Mouse (Mus musculus) retina, embryonic 14.5 days (tissue): Measurements from ENCODE around the gene Msantd2.

Experiments used
- DNase-seq: peaks from one replicate; pipeline ENCODE4 v3.0.0-alpha.2; 2015; ENCODE audit warnings: low spot score

Gene Msantd2

DNA sequence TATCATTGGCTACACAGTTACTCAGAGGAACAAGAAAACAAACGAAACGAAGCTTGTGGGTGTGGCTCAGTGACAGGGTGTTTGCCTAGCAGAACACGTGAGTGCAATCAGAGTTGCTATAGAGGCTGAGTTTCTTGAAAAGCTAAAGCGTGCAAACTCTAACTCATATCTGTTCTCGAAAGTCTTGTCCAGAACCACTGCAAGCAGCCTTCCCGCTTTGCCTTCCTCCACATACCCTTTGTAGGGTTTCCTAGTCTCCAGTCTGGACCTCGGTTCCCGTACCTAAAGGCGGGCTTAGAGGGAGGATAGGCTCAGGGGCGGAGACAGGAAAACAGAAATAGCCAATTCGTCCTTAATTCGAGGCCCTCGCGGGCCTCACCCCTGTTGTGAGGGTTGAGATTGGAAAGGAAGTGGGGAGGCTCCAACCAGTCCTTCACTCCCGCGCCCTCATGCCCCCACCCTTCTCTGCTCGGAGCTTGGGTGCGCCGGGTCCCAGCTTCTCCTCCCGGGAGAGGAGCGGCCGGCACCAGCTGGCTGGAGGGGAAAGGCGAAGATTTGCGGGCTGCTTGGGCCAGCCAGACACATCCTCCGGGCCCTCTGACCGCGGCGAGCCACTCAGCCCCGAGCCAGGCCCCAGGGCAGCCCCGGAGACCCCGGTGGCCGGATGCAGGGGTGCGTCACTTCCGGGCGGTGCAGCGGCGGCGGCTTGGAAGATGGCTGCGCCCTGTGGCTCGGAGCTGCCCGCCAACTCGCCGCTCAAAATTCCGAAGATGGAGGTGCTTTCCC is at the start of gene Msantd2:
Gene Msantd2, plus strand, starts transcription at position 709 of the 786 bp plus-strand sequence.
- peak; percentile 89 for DNase-seq

DNA sequence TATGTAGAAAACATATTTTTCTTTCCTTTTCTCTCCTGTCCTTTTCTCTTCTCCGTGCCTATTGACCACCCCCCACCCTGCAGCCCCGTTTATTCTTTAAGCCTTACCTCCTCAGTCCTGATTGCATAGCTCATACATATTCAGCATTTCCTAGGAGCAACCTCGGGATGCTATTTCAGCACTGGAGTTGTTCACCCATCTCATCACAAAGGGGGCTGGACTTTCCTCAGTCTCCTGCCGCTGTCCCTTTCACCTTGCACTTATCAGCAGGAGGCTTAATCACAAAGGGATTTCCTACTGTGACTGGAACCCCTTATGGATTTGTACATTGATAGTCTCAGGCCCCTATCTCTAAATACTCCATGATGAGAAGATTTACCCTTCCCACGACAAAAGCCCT is 36.7 kb upstream of the Msantd2 start:
- DNase-seq: no peak

DNA sequence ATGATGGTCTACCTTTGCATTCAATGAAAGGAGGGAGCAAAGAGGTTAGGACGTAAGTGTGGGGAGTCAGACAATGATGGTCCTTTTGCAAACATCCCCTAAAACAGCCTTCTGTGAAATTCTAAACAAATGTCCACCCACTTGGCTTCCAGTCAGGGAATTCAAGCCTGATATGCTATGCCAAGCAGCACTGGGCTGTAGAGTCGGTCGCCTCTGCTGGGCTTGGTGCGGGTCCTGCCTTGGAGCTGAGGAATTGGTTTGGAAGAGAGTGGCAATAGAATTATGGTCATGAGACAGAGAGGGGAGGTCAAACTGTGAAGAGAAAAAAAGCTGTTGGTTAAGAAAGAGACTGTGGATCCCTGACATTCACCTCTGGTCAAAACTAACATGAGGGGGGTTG is 35.8 kb upstream of the Msantd2 start:
- no peak for DNase-seq

DNA sequence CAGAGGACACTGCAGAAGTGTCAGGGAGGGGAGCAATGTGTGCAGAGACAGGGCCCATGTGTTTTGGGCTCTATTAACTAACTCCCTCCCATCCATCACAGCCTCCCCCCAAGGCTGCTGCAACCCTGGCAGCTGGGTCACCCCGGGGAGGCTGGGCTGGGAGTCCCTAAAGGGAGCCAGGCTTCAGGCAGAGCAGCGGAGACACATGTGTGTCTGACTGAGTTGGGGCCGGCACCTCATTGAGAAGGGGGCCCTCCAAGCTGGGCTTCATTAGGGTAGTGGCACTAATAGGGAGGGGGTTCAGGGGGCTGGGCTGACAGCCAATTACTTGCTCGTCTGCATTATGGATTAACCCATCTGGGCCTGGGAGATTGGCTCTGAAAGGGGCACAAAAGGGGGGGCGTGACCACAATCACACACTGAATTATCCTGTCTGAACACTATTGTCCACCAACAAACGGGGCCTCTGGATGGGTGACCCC is 35.1 kb upstream of the Msantd2 start:
- DNase-seq: peak; percentile 60

DNA sequence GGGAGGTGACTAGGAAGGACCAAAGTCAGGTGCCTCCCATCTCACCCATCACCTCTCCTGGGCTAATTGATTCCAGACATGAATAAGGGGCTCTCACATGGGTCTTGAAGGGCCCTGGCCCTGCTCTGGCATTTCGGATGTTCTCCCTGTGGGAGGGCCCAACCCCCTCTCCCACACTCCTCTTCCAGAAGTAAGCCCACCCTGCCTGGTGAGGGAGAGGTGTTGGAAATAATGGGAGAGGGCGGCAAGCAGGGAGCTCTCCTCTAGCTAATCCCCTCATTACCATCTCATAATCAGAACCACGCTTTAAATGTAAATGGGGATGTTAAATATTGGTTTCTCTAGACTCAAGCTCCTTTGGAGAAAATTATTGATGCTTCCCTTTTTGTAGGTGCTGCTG is 34.1 kb upstream of the Msantd2 start:
- no peak for DNase-seq

DNA sequence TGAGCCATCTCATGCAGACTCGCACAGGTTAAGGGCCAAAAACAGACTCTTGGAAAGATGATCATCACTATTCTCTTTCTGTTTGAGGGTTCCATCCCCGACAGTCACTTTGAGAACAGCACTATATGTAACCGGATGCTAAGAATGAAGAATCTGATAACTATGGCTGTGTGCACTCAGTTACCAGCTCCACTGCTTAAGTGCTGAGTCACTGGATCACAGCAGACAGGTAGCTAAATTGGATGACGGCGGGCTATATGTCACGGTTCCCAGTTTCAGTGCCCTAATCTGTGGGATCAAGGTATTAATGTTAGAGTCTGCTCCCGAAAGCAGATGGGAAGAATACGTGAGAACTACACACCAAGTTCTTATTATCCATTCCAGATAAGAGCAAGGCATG is 33.3 kb upstream of the Msantd2 start:
- DNase-seq: no peak

DNA sequence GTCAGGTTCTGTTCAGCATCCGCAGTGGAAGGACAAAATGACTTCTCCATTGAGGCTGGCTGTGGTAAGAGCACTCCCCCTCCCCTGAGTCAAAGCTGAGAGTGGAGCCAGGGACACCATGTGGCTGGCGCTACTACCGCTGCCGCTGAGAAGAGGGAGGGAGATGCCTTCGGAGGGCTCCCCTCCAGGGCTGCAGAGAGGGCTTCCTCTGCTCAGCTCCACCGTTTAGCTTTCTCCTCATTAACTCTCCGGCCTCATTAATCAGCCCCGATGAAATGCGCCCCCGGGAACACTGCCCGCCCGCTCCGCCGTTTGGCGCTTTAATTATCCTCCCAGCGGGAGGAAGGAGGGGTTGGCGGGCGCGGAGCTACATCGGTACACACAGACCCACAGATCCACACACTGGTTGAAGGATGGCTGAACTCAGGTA is 32.6 kb upstream of the Msantd2 start:
- peak; percentile 79 for DNase-seq

DNA sequence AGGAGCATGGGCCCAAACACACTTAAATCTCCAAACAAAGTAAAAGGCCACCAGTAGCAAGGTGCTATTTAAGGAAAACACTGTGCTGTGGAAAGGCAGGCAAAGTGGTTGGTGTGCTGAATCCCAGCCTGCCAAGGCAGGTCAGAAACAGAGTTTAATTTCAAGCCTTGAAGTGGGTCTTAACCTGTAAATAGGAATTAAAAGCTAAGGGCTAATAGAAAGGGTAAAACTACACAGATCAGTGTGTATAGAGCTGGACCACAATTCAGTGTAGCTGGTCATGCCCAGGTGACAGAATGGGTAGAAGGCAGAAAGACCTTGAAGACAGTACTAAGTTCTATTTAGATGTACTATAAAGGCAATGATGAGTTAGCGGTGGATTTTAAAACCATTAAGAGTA is 32.0 kb upstream of the Msantd2 start:
- DNase-seq: no peak

DNA sequence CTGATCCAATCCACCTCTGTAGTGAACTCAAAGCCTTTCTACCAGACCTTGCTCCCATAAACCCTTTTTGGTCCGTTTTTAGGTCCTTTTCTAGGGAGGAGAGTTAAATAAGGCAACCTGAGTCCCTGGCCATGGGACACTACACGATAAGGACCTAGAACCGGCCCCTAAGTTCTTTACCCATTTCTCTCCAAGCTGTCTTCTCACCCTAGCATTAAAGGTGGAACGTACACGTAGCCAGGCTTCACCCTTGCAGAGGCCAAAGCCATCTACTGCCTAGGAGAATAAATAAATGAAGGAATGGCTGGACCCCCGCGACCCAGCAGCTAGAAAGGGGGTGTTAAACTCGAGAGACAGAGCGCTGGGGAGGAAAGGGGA is 29.5 kb upstream of the Msantd2 start:
- DNase-seq: peak; percentile 16

DNA sequence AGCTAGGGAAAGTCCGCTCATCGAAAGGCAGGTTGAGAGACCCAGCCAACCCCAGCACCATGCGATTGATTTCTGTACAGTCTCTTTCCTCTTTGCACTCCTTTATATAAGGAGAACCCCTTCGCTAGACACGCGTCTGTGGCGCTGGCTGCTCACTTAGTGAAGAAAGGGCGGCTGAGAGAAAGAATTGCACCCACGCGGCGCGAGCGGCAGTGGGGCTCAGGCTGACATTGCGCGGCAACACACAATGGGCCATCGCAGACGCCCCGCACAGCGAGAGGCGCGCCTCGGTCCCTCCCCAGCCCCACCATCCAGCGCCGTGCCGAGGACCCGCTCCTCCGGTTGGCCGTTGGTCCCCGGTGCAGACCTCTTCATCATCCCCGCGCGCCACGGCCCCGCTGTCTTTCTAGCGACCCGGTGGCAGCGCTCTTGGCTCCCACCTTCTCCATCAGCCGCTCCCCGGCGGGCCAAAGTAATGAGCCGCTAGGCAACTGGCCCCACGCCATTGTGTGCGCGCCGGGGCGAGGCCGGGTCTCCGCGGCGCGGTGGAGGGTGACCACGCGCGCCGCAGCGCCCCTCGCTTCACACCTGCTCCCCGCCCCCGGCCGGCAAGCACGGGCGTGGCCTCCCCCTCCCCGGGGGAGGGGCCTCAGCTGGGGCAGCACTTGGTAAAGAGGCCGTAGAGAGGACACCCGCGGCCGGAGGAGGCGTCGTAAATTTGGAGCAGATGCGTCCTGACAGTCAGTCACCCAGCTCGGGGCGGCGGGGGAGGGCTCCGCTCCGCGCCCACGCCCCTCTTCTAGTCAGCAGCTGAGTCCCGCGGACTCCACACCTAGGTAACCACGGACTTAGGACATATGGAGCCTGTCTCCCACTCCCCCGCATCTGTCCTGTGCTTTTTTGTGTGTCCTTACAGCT is 28.8 kb upstream of the Msantd2 start:
- peak; percentile 64 for DNase-seq

DNA sequence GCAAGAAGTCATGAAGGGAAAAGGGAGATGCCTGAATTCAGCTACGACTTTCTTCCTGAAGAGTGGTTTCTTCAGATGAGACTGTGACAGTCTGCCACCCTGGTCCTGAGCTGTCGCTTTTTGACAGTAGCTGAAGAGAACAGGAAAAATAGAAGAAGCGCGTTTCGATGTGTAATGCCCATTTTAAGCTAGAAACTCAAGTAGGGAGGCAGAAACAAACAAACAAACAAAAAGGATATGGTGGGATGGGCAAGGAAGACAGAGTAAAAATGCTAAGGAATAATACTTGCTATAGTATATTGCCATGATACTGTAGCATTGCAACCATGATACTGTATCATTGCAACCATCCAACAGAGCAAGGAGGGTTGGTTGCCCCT is 28.2 kb upstream of the Msantd2 start:
- DNase-seq: no peak

DNA sequence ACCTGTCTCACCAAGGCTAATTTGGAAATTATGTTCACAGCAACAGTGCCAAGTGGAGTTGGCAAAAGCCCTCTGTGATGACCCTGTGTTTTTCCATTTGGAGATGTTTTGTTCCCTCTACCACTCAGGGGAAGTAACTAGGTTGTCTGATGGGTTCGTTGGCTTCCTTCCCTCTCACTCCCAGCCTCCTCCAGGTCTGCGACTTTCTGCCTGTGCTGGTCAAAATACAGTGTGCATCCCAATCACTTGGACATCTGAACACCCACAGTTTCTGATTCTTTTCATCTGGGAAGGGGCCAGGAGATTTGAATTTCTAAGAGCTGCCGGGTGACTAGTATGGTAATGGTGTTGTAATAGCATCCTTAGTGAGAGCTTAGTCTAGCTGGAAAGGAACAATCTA is 27.5 kb upstream of the Msantd2 start:
- DNase-seq: no peak

DNA sequence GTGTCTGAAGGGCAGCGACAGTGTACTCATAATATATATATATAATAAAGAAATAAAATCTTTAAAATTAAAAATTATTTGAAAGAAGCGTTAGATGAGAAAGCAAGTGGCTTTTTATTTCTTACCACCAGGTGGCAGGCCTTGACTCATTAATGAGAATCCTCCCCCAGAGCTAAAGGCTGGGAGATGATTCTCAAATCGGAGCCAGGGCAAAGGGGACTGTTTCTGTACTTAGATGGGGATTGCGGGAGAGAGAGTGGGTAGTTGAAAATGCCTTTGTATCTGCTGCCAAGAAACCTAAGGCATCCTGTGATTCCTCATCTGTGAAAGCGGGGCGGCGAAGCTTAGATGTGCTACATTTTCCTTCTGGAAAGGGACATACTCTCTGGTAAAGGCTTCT is 26.4 kb upstream of the Msantd2 start:
- peak; percentile 83 for DNase-seq

DNA sequence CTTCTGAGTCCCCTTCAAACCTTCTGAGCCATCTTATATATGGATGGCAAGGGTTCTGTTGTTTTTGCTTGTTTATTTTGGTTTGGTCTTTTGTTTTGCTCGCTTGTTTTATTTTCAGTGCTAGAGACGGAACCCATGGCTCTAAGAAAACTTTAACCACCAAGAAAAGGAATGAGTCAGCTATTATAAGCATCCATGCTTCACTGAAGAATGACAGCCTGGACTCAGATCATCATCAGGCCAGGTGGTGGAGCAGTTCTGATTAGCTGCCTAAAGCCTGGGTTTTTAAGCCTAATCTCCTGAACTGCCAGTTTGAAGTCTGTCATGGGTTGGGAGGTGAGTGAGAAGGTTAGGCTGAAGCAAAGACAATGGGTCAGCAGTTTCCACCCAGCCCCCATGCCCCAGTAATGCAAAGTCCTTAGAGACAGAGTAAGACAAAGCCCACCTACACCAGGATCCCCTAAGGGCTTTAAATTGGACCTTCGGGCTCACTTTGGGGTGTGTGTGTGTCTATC is 15.5 kb upstream of the Msantd2 start:
- DNase-seq: peak; percentile 23

DNA sequence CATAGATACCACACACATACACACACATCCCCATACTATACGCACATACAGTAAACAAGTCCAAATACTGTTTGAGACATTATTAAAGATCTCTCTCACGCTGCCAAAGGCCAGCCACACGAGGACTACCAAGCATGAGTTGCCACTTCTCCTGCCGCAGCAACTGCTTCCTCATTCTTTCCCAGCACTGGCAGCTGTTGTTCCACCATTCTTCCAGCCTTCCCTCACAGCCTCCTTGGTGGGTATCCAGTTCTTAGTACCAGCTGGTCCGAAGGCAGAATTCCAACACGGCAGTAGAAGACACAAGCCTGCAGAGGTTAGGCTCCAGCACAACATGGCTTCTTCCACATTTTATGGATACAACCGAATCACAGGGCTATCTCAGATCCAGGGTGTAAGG is 14.2 kb upstream of the Msantd2 start:
- DNase-seq: no peak

DNA sequence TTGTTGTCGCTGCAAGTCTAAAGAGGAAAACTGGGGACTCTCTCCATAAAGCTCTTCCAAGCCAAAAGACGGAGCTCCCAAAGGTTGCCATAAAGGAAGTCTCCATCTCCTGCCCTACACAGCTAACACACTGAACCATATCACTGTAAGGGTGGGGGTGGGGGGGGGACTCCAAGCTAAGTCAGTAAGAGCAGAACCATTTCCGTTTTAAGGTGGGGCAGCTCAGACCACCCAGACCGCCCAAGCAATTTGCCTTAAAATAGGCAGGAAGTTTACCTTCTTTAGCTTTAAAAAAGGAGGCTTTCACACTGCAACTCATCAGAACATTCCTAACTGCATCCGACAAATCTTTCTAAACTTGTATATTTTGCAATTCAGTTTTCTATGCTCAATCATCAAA is 4.0 kb upstream of the Msantd2 start:
- no peak for DNase-seq

DNA sequence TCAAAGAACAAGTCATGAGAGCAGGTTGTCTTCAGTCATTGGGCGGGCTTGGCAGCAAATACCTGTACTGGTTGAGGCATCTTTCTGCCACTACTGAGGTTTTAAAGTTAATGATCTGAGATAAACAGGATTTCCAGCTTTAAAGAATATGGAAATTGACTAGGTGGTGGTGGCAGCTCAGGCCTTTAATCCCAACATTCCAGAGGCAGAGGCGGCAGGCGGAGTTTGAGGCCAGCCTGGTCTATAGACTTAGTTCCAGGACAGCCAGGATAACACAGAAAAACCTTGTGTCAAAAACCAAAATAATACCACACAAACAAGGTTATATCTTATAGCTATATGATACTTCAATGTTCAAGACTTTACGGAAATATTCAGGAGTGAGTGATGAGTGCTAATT is 1.1 kb upstream of the Msantd2 start:
- no peak for DNase-seq

DNA sequence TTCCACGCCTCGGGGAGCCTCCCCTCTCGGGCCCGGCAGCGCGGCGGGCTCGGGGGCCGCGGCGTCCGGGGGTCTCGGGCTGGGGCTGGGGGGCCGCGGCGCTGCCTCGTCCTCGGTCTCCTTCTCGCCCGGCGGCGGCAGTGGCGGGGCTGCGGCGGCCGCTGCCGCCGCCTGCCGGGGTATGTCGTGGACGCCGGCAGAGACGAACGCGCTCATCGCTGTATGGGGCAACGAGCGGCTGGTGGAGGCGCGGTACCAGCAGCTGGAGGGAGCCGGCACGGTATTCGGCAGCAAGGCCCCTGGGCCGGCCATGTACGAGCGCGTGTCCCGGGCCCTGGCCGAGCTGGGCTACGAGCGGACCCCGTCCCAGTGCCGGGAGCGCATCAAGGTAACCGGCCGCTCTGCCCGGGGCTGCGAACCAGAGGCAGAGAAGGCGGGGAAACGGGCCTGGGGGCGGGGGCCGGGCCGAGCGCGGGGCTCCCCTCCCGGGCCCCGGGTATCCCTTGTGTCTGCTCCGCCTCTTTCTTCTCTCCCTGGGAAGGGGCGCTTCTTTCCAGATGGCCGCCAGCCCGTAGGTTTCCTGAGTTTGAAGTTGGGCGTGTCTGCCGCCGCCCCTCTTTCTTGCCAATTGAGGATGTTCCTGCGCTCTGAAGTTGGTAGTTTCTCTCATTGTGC is 464 bp downstream of the Msantd2 start:
- DNase-seq: peak; percentile 65

DNA sequence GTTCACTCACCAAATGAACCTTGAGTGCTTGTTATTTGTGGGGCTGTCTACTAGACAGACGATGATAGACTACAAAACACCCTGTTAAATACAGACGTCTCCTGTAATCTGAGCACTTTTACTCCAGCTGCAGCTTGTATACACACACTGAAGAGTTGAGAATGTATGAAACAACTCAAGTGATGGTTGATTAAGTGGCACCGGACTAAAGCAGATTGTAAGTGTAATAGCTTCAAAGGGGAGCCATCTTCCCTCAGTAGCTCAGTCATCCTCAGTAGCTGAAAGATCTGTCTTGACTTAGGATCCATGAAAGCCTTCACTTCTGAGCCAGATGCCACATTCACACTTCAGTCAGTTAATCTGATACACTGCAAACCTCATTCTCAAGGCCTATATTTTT is 6.6 kb downstream of the Msantd2 start:
- no peak for DNase-seq

DNA sequence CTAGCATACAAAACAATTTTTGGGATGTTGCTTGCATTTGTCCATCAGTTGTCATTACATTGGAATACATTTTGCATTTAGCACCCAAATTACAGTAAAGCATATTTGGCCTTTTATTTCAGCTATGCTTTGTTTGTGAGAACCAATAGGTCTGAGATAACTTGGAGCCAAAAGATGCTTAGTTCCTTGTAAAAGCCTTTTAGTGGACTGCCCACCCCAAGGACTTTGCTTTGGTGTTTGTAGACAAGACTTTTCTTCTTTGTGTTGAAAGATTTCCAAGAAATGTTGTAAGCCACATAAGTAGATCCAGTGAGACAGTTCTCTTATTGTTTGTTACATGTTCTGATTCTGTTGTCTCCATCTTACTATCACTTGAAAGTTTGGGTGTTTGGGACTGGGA is 7.2 kb downstream of the Msantd2 start:
- DNase-seq: no peak

DNA sequence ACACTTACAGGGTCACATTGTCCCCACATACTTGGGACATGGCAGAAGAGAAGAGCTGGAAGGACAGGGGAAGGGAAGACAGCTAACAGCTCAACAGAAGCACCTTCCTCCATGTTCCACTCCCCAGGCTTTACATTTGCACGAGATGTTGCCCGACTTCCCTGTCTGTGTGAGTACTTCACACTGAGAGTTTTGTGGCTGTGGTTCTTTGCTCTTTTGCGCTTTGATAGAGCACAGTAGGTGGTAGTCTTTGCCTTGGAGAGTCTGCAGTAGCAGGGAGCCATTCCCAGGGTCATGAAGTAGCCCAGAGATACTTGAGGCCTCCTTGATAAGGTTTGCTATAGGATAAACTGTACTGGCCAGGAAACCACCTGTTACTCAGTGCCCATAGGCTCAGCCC is 11.1 kb downstream of the Msantd2 start:
- no peak for DNase-seq

DNA sequence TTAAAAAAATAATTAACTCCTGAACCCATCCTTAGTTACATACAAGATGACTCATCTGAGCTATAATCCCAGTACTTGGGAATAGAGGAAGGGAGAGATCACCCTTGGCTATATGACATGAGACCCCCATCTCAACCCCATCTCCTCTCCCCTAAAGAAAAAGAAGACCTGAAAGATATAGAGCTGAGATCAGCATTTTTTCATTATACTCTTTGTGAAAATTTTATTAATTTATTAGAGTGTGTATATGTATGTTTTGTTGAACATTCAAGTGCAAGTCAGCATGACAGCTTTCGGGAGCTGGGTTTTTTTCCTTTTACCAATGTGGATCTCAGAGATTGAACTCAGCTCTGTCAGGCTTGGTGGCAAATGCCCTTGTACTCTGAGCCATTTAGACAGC is 12.1 kb downstream of the Msantd2 start:
- no peak for DNase-seq
